Mouse (Mus musculus): Measurements from ENCODE around the gene Gm853. TPM values are rescaled to one million over a fixed set of nuclear protein-coding genes. Genes with fewer than 3 reads are reported as not detected.

The Gm853 gene
- total RNA-seq, 2 experiments from 2014 or later = not detected

GRCm38 (mm10) chr4:130224071-130224470 lies 1.9 kb upstream of the Gm853 start:
- no peak for DNase-seq (ENCODE audit: extremely low spot score in 1 of 2, low spot score in 2 of 2)
- intact Hi-C loops (cut with DNase I) = no loop called here

GRCm38 (mm10) chr4:130220176-130220575 lies 2.0 kb downstream of the Gm853 start:
- no peak for DNase-seq (ENCODE audit: extremely low spot score in 1 of 2, low spot score in 2 of 2)
- intact Hi-C loops (cut with DNase I) = no loop called here

GRCm38 (mm10) chr4:130215392-130215791 lies 6.8 kb downstream of the Gm853 start:
- DNase-seq (ENCODE audit: extremely low spot score in 1 of 2, low spot score in 2 of 2) = no peak
- intact Hi-C loops (cut with DNase I) = no loop called here

GRCm38 (mm10) chr4:130213857-130214256 lies 8.3 kb downstream of the Gm853 start:
- no peak for DNase-seq (ENCODE audit: extremely low spot score in 1 of 2, low spot score in 2 of 2)
- intact Hi-C loops (cut with DNase I) = loop anchor here (5.0 kb wide), 1 partner anchor 33 kb away; no protein-coding TSS in a partner anchor

- intact Hi-C loops (cut with DNase I) = loop anchor here (5.0 kb wide), 1 partner anchor 34 kb away; no protein-coding TSS in a partner anchor
- no peak for DNase-seq (ENCODE audit: extremely low spot score in 1 of 2, low spot score in 2 of 2)
These were observed 9.0 kb downstream of the Gm853 start for GRCm38 (mm10) chr4:130213197-130213596.

- no peak for DNase-seq (ENCODE audit: extremely low spot score in 1 of 2, low spot score in 2 of 2)
- intact Hi-C loops (cut with DNase I) = loop anchor here (5.0 kb wide), 1 partner anchor 35 kb away; no protein-coding TSS in a partner anchor
These were observed 9.8 kb downstream of the Gm853 start for GRCm38 (mm10) chr4:130212421-130212820.

GRCm38 (mm10) chr4:130211870-130212269 lies 10.3 kb downstream of the Gm853 start:
- no peak for DNase-seq (ENCODE audit: extremely low spot score in 1 of 2, low spot score in 2 of 2)
- intact Hi-C loops (cut with DNase I) = loop anchor here (5.0 kb wide), 1 partner anchor 35 kb away; no protein-coding TSS in a partner anchor

GRCm38 (mm10) chr4:130198694-130199670 lies 23.2 kb downstream of the Gm853 start:
- peak; percentile 81 to 84 for DNase-seq (ENCODE audit: extremely low spot score in 1 of 2, low spot score in 2 of 2)
- intact Hi-C loops (cut with DNase I) = loop anchor here (1.0 to 5.0 kb wide), 2 partner anchors 93 to 108 kb away; partner anchors contain the start of genes Fabp3 and Gm10570

GRCm38 (mm10) chr4:130196542-130196941 lies 25.7 kb downstream of the Gm853 start:
- intact Hi-C loops (cut with DNase I) = loop anchor here (5.0 kb wide), 1 partner anchor 111 kb away; the partner anchor contains the start of genes Fabp3 and Gm10570
- DNase-seq (ENCODE audit: extremely low spot score in 1 of 2, low spot score in 2 of 2) = no peak

- DNase-seq (ENCODE audit: extremely low spot score in 1 of 2, low spot score in 2 of 2) = no peak
- intact Hi-C loops (cut with DNase I) = loop anchor here (5.0 kb wide), 1 partner anchor 111 kb away; the partner anchor contains the start of genes Fabp3 and Gm10570
These were observed 26.3 kb downstream of the Gm853 start for GRCm38 (mm10) chr4:130195924-130196323.

- DNase-seq (ENCODE audit: extremely low spot score in 1 of 2, low spot score in 2 of 2) = no peak
- intact Hi-C loops (cut with DNase I) = loop anchor here (5.0 kb wide), 1 partner anchor 155 kb away; no protein-coding TSS in a partner anchor
These were observed 29.9 kb downstream of the Gm853 start for GRCm38 (mm10) chr4:130192266-130192665.

GRCm38 (mm10) chr4:130189606-130190005 lies 32.6 kb downstream of the Gm853 start:
- peak in 1 of 2 experiments; percentile 18 for DNase-seq (ENCODE audit: extremely low spot score in 1 of 2, low spot score in 2 of 2)
- intact Hi-C loops (cut with DNase I) = loop anchor here (5.0 kb wide), 2 partner anchors 152 to 227 kb away; no protein-coding TSS in a partner anchor

- peak; percentile 83 to 87 for DNase-seq (ENCODE audit: extremely low spot score in 1 of 2, low spot score in 2 of 2)
These were observed 33.3 kb downstream of the Gm853 start for GRCm38 (mm10) chr4:130188806-130189297.

GRCm38 (mm10) chr4:130186891-130187290 lies 35.3 kb downstream of the Gm853 start:
- intact Hi-C loops (cut with DNase I) = loop anchor here (1.0 to 5.0 kb wide), 2 partner anchors 49 to 225 kb away; no protein-coding TSS in a partner anchor
- peak; percentile 22 to 40 for DNase-seq (ENCODE audit: extremely low spot score in 1 of 2, low spot score in 2 of 2)

More at GRCm38 (mm10) chr4:130188806-130189297, 33.3 kb downstream of the Gm853 start:
- intact Hi-C loops (cut with DNase I) = loop anchor here (5.0 kb wide), 1 partner anchor 227 kb away; no protein-coding TSS in a partner anchor

- intact Hi-C loops (cut with DNase I) = loop anchor here (5.0 kb wide), 1 partner anchor 224 kb away; no protein-coding TSS in a partner anchor
- DNase-seq (ENCODE audit: extremely low spot score in 1 of 2, low spot score in 2 of 2) = peak in 1 of 2 experiments; percentile 13
These were observed 35.8 kb downstream of the Gm853 start for GRCm38 (mm10) chr4:130186450-130186849.

- intact Hi-C loops (cut with DNase I) = no loop called here
- DNase-seq (ENCODE audit: extremely low spot score in 1 of 2, low spot score in 2 of 2) = peak in 1 of 2 experiments; percentile 21
These were observed 38.3 kb downstream of the Gm853 start for GRCm38 (mm10) chr4:130183879-130184278.

GRCm38 (mm10) chr4:130183023-130183422 lies 39.2 kb downstream of the Gm853 start:
- intact Hi-C loops (cut with DNase I) = no loop called here
- DNase-seq (ENCODE audit: extremely low spot score in 1 of 2, low spot score in 2 of 2) = peak in 1 of 2 experiments; percentile 29

- intact Hi-C loops (cut with DNase I) = no loop called here
- no peak for DNase-seq (ENCODE audit: extremely low spot score in 1 of 2, low spot score in 2 of 2)
These were observed 40.3 kb downstream of the Gm853 start for GRCm38 (mm10) chr4:130181886-130182285.

All from left cerebral cortex, postnatal 10 days (tissue).